Mouse (Mus musculus) embryonic facial prominence, embryonic 13.5 days (tissue): ENCODE measurements around the gene Gm49354. TPM values are rescaled to one million over a fixed set of nuclear protein-coding genes. Genes with fewer than 3 reads are reported as not detected.

Experiments used
- polyA plus RNA-seq: library from polyadenylated mRNA; unstranded; fragments of >200 nt; fragmentation: Nextera tagmentation; extraction: Ambion mirVana; gene quantifications from 2 replicates; pipeline ENCODE4 v1.2.1, GENCODE M21; 2015

Gene Gm49354
- polyA plus RNA-seq, 1 experiment from 2014 or later: not detected

Other genes with a start within 250 kb of the Gm49354 start
- 17.6 and 18.0 TPM in 2 replicates for gene Agtpbp1, start 197.0 kb downstream of the Gm49354 start, polyA plus RNA-seq
- 112 and 120 TPM in 2 replicates for gene Naa35, start 197.0 kb downstream of the Gm49354 start, polyA plus RNA-seq
- 44.7 and 46.0 TPM in 2 replicates for gene Golm1, start 106.4 kb downstream of the Gm49354 start, polyA plus RNA-seq
- gene 4921517D22Rik, start 88.1 kb downstream of the Gm49354 start, polyA plus RNA-seq: not detected in 2 replicates
- gene Spata31d1a, start 71.9 kb downstream of the Gm49354 start, polyA plus RNA-seq: 0.04 and 0.20 TPM in 2 replicates
- gene Spata31d1b, start 70.0 kb downstream of the Gm49354 start, polyA plus RNA-seq: not detected in 2 replicates
- not detected in 2 replicates for gene Spata31d1d, start 50.5 kb downstream of the Gm49354 start, polyA plus RNA-seq
- gene 1700014D04Rik, start 35.5 kb downstream of the Gm49354 start, polyA plus RNA-seq: not detected in 2 replicates
- 115 and 116 TPM in 2 replicates for gene Isca1, start 12.4 kb downstream of the Gm49354 start, polyA plus RNA-seq
- gene Tut7, start 40.9 kb upstream of the Gm49354 start, polyA plus RNA-seq: 51.8 and 54.2 TPM in 2 replicates